Mouse (Mus musculus) heart, postnatal 0 days (tissue): ENCODE measurements around the gene Zic2. TPM values are rescaled to one million over a fixed set of nuclear protein-coding genes. Genes with fewer than 3 reads are reported as not detected.

Source experiments
- ATAC-seq: fragments of 200-750 bp; cut with Nextera tagmentation; 2 replicates; pipeline ENCODE4 v1.8.0; 2017; ENCODE audit warnings: low read depth, moderate number of reproducible peaks, moderate library complexity; ENCODE audit not compliant: insufficient read depth
- DNase-seq: peaks from one replicate; pipeline ENCODE4 v3.0.0-alpha.2; 2016; ENCODE audit warnings: low spot score
- H3K27ac ChIP-seq: fragments of 300-500 bp; sonication (generic); 2 replicates; pipeline ENCODE4 v1.5.1; 2014; ENCODE audit warnings: low read depth, mild to moderate bottlenecking
- H3K27me3 ChIP-seq: fragments of 300-500 bp; sonication (generic); 2 replicates; pipeline ENCODE4 v1.6.1; 2014; ENCODE audit warnings: low read length, mixed read lengths; ENCODE audit not compliant: control insufficient read depth, insufficient read depth
- H3K36me3 ChIP-seq: fragments of 300-500 bp; sonication (generic); replicated peaks from 2 replicates; pipeline ENCODE4 v1.6.1; 2014; ENCODE audit warnings: low read length, mixed read lengths; ENCODE audit not compliant: control insufficient read depth, insufficient read depth
- H3K4me1 ChIP-seq: fragments of 300-500 bp; sonication (generic); 2 replicates; pipeline ENCODE4 v1.6.1; 2014; ENCODE audit warnings: antibody characterized with exemption; ENCODE audit not compliant: control insufficient read depth, insufficient read depth
- H3K4me2 ChIP-seq: fragments of 300-500 bp; sonication (generic); 2 replicates; pipeline ENCODE4 v1.6.1; 2014; ENCODE audit warnings: low read depth, mild to moderate bottlenecking, low read length, moderate library complexity
- H3K4me3 ChIP-seq: fragments of 300-500 bp; sonication (generic); 2 replicates; pipeline ENCODE4 v1.5.1; 2014; ENCODE audit warnings: low read depth, low read length
- H3K9ac ChIP-seq: fragments of 300-500 bp; sonication (generic); replicated peaks from 2 replicates; pipeline ENCODE4 v1.6.1; 2014; ENCODE audit warnings: low read depth, low read length, mixed read lengths
- H3K9me3 ChIP-seq: fragments of 300-500 bp; sonication (generic); replicated peaks from 2 replicates; pipeline ENCODE4 v1.6.1; 2016; ENCODE audit warnings: low read length; ENCODE audit not compliant: control insufficient read depth
- CTCF ChIP-seq: IDR thresholded peaks from 2 replicates; pipeline ENCODE4 v1.5.1; 2016; ENCODE audit warnings: antibody characterized with exemption, control low read depth, low read depth
- EP300 ChIP-seq: IDR thresholded peaks from 2 replicates; pipeline ENCODE4 v1.6.1; 2016; ENCODE audit warnings: antibody characterized with exemption, low read depth
- WGBS: fragments of 180-500 bp; shearing (Covaris S2); extraction: QIAGEN DNeasy Blood & Tissue Kit; methylation state at CpG from one replicate; pipeline ENCODE4 v1.1.7; 2014; 5-methylcytosine and 5-hydroxymethylcytosine counted together
- polyA plus RNA-seq: library from polyadenylated mRNA; unstranded; fragments of >200 nt; fragmentation: Nextera tagmentation; extraction: Ambion mirVana; gene quantifications from 2 replicates; pipeline ENCODE4 v1.2.1, GENCODE M21; 2015
- total RNA-seq: library from RNA; depleted of rRNA; stranded (reverse); fragments of >200 nt; gene quantifications from 2 replicates; pipeline ENCODE4 v1.2.3, GENCODE M21; 2014; ENCODE audit warnings: low replicate concordance; rRNA removed

The Zic2 gene
- total and polyA plus RNA-seq, 2 experiments from 2014 or later = not detected

DNA sequence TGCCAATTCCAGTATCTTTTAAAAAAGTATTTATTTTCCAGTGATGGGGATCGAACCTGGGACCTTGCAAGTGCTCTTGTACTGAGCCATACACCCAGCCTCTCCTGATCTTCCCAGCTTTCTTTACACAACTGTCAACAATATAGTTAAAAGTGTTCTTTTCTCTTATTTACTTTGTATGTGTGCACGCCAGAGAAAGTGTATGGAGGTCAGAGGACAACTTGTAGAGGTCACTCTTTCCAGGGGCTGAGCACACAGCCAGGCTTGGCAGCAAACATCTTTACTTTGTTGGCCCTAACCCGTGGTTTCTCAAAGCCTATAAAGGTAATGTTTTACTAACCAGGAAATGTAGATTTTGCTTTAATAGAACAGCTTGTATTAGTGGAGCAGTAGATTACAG is 36.3 kb downstream of the Zic2 start:
- TF ChIP-seq CTCF (no peak), EP300 (no peak)
- 64% methylated on average over 3 of the region's 3 CpGs for WGBS
- H3K4me2 ChIP-seq = no peak overlapping the region
- no peak overlapping the region for H3K9ac ChIP-seq
- no peak for DNase-seq
- no peak overlapping the region for H3K4me3 ChIP-seq
- no peaks in the 10 kb centered on the region for H3K36me3 ChIP-seq
- H3K27me3 ChIP-seq = peaks cover 4% of the 10 kb centered on the region; the same call in 1 of the 2 replicates
- no peaks in the 10 kb centered on the region for H3K9me3 ChIP-seq
- ATAC-seq = no peak
- H3K4me1 ChIP-seq = no peaks in the 10 kb centered on the region
- no peak overlapping the region for H3K27ac ChIP-seq

DNA sequence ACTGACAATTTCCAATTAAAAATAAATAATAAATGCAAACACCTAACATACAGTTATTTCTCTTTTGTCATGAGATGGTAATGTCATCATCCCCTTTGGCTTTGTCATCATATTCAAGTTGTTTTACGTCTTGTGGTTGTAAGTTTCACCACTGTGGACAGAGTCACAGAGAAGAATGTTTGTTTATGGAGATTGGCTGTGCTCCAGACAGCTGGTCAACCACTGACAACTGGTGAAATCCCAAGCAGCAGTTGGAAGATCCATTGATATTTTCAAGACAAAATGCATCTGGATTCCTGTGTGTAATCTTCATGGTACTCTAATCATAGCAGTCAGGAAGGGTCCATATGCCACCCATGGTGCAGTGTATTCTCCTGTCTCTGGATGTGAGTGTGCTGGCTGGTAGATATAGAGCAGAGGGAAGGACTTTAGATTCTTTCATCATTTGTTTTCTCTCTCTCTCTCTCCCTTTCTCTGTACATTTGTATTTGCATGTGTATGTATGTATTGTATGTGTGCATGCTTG is 38.3 kb downstream of the Zic2 start:
- Histone ChIP-seq H3K4me2 (no peak overlapping the region), H3K27ac (no peak overlapping the region), H3K9ac (no peak overlapping the region), H3K4me1 (no peaks in the 10 kb centered on the region), H3K27me3 (peaks cover 4% of the 10 kb centered on the region; the same call in 1 of the 2 replicates), H3K4me3 (no peak overlapping the region), H3K9me3 (no peaks in the 10 kb centered on the region), H3K36me3 (no peaks in the 10 kb centered on the region)
- DNase-seq (no peak), ATAC-seq (no peak)
- TF ChIP-seq EP300 (no peak), CTCF (no peak)
- 52% methylated on average over 1 of the region's 1 CpGs for whole genome bisulfite sequencing

DNA sequence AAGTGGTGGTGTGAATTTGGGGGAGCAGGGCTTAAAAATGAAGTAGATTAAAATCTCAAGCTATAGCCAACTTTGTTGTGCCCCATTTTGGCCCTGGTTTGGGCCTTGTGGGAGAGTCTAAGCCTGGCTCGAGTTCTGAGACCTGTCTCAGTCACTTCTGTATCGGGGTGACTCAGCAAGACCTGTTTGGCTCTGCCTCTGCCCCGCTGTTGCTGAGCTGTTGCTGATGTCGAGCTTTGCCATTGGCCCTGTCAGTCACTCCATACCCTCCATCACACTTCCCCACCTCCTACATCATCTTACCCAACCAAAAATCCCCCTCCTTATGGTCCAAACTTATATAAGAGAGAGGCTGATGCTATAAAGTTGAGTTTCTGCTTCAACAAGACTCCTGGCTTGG is 53.2 kb downstream of the Zic2 start:
- no peak overlapping the region for H3K4me2 ChIP-seq
- no peak overlapping the region for H3K4me3 ChIP-seq
- peaks cover 7% of the 10 kb centered on the region; the same call in 1 of the 2 replicates for H3K9me3 ChIP-seq
- TF ChIP-seq EP300 (no peak), CTCF (no peak)
- no peaks in the 10 kb centered on the region for H3K27me3 ChIP-seq
- no peaks in the 10 kb centered on the region for H3K4me1 ChIP-seq
- DNase-seq = no peak
- H3K9ac ChIP-seq = no peak overlapping the region
- WGBS = 77% methylated on average over 4 of the region's 4 CpGs
- H3K36me3 ChIP-seq = no peaks in the 10 kb centered on the region
- no peak overlapping the region for H3K27ac ChIP-seq
- no peak for ATAC-seq

Other genes with a start within 250 kb of the Zic2 start
- gene Gm5089, start 24.3 kb upstream of the Zic2 start, total RNA-seq = not detected in 2 replicates
- not detected in 2 replicates for gene Gm5089, start 24.3 kb upstream of the Zic2 start, polyA plus RNA-seq
- not detected in 2 replicates for gene Zic5, start 9.8 kb upstream of the Zic2 start, total RNA-seq
- gene Zic5, start 9.8 kb upstream of the Zic2 start, polyA plus RNA-seq = not detected in 2 replicates
- gene Gm10837, start 15.2 kb downstream of the Zic2 start, total RNA-seq = not detected in 2 replicates
- not detected in 2 replicates for gene Gm10837, start 15.2 kb downstream of the Zic2 start, polyA plus RNA-seq
- gene Pcca, start 58.9 kb downstream of the Zic2 start, total RNA-seq = 7.1 and 17.0 TPM in 2 replicates
- gene Pcca, start 58.9 kb downstream of the Zic2 start, polyA plus RNA-seq = 30.4 and 31.2 TPM in 2 replicates